Mouse (Mus musculus): ENCODE measurements around the gene Efhd1.

DNA sequence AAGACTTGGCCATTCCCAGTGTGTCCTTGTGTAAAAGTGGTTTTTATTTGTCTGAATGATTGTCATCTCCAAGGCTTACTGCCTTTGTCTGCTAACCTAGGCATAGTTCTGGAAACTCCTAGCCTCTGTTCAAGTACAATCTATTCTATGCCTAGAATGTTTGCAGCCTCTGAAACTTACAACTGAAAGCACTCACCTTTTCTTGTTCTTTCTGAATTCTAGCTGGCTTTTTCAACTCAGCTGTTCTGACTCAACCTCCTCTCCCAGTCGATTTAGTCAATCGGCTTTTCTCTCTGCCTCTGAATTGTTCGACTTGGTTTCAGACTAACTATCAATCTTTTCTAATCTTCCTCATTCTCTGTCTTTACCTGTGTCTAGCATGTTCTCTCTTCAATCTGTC lies 58.6 kb downstream of the Efhd1 start:
- TF ChIP-seq CHD2 (IDR thresholded peaks at IDR 0.05; ENCODE audit: low read depth, low read length) (no peak), ZC3H11A (IDR thresholded peaks at IDR 0.05; ENCODE audit: borderline replicate concordance, low read depth, low read length) (no peak), HCFC1 (IDR thresholded peaks at IDR 0.05; ENCODE audit: borderline replicate concordance, insufficient read depth, low read length) (no peak), ZNF384 (IDR thresholded peaks at IDR 0.05; ENCODE audit: low read depth, low read length) (no peak)
